Mouse (Mus musculus) kidney, postnatal 0 days (tissue): ENCODE measurements around the gene Nkpd1. TPM values are rescaled to one million over a fixed set of nuclear protein-coding genes. Genes with fewer than 3 reads are reported as not detected.

Source experiments
- ATAC-seq: fragments of 200-750 bp; cut with Nextera tagmentation; replicated peaks from 2 replicates; pipeline ENCODE4 v1.8.0; 2017; ENCODE audit warnings: low read depth, moderate number of reproducible peaks, moderate TSS enrichment, moderate library complexity; ENCODE audit not compliant: low FRiP score
- DNase-seq: peaks from one replicate; pipeline ENCODE4 v3.0.0-alpha.2; 2016; ENCODE audit warnings: low spot score
- H3K27ac ChIP-seq: fragments of 300-500 bp; sonication (generic); 2 replicates; pipeline ENCODE4 v1.5.1; 2014; ENCODE audit warnings: mild to moderate bottlenecking
- H3K27me3 ChIP-seq: fragments of 300-500 bp; sonication (generic); 2 replicates; pipeline ENCODE4 v1.6.1; 2014; ENCODE audit warnings: low read length, mixed read lengths; ENCODE audit not compliant: insufficient read depth
- H3K36me3 ChIP-seq: fragments of 300-500 bp; sonication (generic); 2 replicates; pipeline ENCODE4 v1.6.1; 2014; ENCODE audit warnings: low read length, mixed read lengths; ENCODE audit not compliant: insufficient read depth
- H3K4me1 ChIP-seq: fragments of 300-500 bp; sonication (generic); replicated peaks from 2 replicates; pipeline ENCODE4 v1.6.1; 2014; ENCODE audit warnings: antibody characterized with exemption, low read length, mixed read lengths; ENCODE audit not compliant: insufficient read depth
- H3K4me2 ChIP-seq: fragments of 300-500 bp; sonication (generic); 2 replicates; pipeline ENCODE4 v1.6.1; 2014; ENCODE audit warnings: mild to moderate bottlenecking, low read length, moderate library complexity, mixed read lengths
- H3K4me3 ChIP-seq: fragments of 300-500 bp; sonication (generic); replicated peaks from 2 replicates; pipeline ENCODE4 v1.5.1; 2014; ENCODE audit warnings: low read depth, low read length
- H3K9ac ChIP-seq: fragments of 300-500 bp; sonication (generic); 2 replicates; pipeline ENCODE4 v1.6.1; 2014; ENCODE audit warnings: low read depth, low read length
- H3K9me3 ChIP-seq: fragments of 300-500 bp; sonication (generic); replicated peaks from 2 replicates; pipeline ENCODE4 v1.6.1; 2016; ENCODE audit warnings: low read length, inconsistent platforms, mixed read lengths
- CTCF ChIP-seq: IDR thresholded peaks from 2 replicates; pipeline ENCODE4 v1.5.1; 2016; ENCODE audit warnings: antibody characterized with exemption, low read depth, mild to moderate bottlenecking, moderate library complexity
- WGBS: fragments of 180-500 bp; shearing (Covaris S2); extraction: QIAGEN DNeasy Blood & Tissue Kit; methylation state at CpG from one replicate; pipeline ENCODE4 v1.1.7; 2014; 5-methylcytosine and 5-hydroxymethylcytosine counted together
- polyA plus RNA-seq: library from polyadenylated mRNA; unstranded; fragments of >200 nt; fragmentation: Nextera tagmentation; extraction: Ambion mirVana; gene quantifications from 2 replicates; pipeline ENCODE4 v1.2.1, GENCODE M21; 2015

The Nkpd1 gene
- polyA plus RNA-seq, 1 experiment from 2014 or later = not detected

DNA sequence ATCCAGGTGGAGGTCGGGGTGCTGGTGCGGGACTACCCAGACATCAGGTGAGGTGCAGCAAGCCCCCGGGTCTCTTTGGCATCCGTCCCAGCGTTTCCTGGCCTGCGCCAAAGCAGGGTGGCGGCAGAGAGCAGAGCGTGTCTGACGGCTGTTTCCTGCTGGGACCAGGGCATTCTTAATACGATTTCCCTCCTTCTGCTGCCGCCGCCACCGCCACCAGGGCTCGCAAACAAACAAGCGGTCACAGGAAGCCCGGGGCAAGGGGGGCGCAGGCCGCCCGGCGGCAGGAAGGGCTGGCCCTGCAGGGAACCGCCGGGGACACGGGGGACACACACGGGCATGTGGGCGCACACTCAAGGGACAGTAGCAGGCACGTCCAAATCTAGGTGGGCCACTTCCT, 25.9 kb upstream of the Nkpd1 start:
- Histone ChIP-seq H3K27ac (0 out of 2 replicates have a peak overlapping the region, but pooled peaks have one; percentile 32), H3K4me2 (peak overlapping the region; percentile 45), H3K36me3 (no peaks in the 10 kb centered on the region), H3K9me3 (no peaks in the 10 kb centered on the region), H3K27me3 (peaks cover 17% of the 10 kb centered on the region), H3K9ac (no peak overlapping the region; the same call in 1 of the 2 replicates), H3K4me1 (no peaks in the 10 kb centered on the region; the same call in none of the 2 replicates), H3K4me3 (peak overlapping the region; percentile 19; the same call in 1 of the 2 replicates)
- 2% methylated on average over 25 of the region's 26 CpGs for WGBS
- ATAC-seq (no peak), DNase-seq (peak; percentile 70)
- peak; percentile 53; the same call in 1 of the 2 replicates for TF ChIP-seq CTCF

DNA sequence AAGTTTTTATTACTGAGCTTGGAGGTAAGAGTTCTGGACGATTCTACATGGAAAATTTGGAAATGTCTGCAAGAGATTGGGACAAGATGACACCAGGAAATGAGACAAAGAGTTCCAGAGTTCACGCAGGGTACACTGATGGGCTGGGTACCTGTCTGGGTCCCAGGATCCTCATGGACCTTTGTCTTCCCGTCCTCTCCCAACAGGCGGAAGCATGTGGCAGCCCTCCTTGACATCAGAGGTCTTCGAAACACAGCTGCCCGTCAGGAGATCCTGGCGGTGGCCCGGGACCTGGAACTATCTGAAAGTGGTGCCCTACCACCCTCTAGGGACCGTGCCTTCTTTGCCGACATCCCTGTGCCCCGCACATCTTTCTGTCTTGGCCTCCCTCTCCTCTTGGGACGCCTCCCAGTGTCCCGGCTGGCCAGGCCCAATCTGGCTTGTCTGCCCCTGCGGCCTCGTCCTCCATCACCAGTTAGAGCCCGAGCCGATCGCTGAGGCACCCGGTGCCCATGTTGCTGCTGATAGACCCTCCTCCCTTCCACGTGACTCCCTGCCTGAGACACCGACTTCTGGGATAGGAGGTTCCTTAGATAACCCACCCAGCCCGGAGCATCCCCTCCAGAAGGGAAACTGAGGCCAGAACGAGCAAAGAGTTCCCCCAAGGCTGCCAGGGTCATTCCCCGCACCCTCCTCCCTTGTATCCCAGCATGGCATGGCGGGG, 22.7 kb upstream of the Nkpd1 start:
- Histone ChIP-seq H3K36me3 (no peaks in the 10 kb centered on the region), H3K27me3 (peaks cover 3% of the 10 kb centered on the region; the same call in 1 of the 2 replicates), H3K9me3 (no peaks in the 10 kb centered on the region), H3K9ac (no peak overlapping the region), H3K4me3 (no peak overlapping the region), H3K27ac (peak overlapping the region; percentile 47; the same call in 1 of the 2 replicates), H3K4me2 (no peak overlapping the region), H3K4me1 (no peaks in the 10 kb centered on the region; the same call in 1 of the 2 replicates)
- 81% methylated on average over 25 of the region's 25 CpGs for WGBS
- TF ChIP-seq CTCF = no peak
- DNase-seq (no peak), ATAC-seq (no peak)

DNA sequence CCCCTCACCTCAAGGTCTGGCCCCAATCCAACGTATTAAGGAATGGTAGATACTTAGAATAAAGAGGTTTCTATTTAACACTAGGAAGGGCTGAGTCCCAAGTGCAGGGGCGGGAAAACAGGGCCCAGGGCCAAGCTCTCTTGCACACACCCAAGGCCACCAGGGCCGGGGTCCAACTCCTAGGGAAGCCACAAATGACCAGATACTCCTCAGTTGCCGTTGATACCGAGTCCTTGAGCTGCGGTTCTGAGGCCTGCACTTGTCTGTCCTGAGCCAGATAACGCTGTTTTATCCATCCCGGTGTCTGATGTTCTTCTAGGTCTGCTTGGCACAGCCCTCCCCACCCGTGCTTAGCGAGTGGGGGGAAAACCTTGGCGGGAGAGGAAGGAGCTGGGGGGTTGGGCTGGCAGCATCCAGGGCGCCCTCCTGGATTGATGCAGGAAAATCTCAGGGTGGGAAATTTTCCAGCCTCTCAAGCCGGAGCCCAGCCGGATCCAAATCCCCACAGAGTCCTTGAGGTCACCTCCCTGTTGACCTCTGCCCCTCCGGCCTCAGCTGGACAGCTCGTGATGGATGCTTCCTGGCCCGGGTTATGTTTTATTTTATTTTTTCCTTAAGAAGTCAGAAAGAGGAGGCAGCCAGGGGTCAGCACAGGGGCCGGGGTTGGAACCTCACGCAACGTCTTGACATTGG, 22.0 kb upstream of the Nkpd1 start:
- 35% methylated on average over 20 of the region's 20 CpGs for WGBS

DNA sequence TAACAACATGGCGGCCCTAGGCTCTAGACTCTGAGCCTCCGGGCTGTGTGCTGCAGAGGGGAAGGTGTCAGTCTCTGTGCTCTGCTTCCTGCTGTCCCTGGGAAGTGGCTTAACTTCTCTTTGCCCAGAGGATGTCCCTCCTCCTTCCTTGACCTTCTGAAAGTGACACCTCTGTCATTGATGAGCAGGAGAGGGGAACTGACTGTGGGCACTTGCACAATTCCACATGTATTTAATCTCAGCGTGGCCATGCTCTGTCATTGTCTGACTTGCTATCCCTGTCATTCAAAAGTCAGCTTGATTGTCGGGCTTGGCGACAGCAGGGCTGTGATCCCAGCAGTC, 21.5 kb upstream of the Nkpd1 start:
- H3K4me1 ChIP-seq = no peaks in the 10 kb centered on the region; the same call in 1 of the 2 replicates
- H3K9me3 ChIP-seq = no peaks in the 10 kb centered on the region
- no peak overlapping the region for H3K27ac ChIP-seq
- no peaks in the 10 kb centered on the region for H3K36me3 ChIP-seq
- no peak overlapping the region for H3K9ac ChIP-seq
- no peaks in the 10 kb centered on the region; the same call in 1 of the 2 replicates for H3K27me3 ChIP-seq
- H3K4me3 ChIP-seq = no peak overlapping the region
- no peak overlapping the region for H3K4me2 ChIP-seq
- ATAC-seq (no peak), DNase-seq (no peak)
- TF ChIP-seq CTCF = no peak
- 58% methylated on average over 5 of the region's 5 CpGs for WGBS

More for the DNA sequence above, 22.0 kb upstream of the Nkpd1 start:
- Histone ChIP-seq H3K4me2 (no peak overlapping the region), H3K9me3 (no peaks in the 10 kb centered on the region), H3K27me3 (peaks cover under 1% of the 10 kb centered on the region; the same call in 1 of the 2 replicates), H3K27ac (0 out of 2 replicates have a peak overlapping the region, but pooled peaks have one; percentile 47), H3K4me1 (no peaks in the 10 kb centered on the region; the same call in 1 of the 2 replicates), H3K9ac (no peak overlapping the region), H3K36me3 (no peaks in the 10 kb centered on the region), H3K4me3 (no peak overlapping the region)
- DNase-seq (no peak), ATAC-seq (peak; percentile 29; the same call in 1 of the 2 replicates)
- TF ChIP-seq CTCF = no peak

DNA sequence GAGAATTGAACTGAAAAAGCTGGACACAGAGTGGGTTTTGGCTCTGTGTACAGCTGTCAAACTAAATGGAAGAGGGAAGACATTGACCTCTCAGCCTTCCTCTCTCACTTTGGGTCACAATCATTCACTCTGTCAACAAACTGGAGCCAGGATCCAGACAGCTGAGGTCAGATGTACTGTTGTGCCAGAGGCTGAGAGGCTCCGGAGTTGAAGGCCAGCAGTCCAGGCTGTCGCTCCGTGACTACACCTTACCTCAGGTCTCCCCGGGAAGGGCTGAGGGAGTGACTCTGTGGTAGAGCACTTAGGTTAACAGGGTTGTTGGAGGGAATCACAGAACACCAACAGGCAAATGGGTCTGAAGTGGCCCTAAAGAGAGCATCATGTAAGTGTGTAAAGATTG, 19.3 kb upstream of the Nkpd1 start:
- H3K36me3 ChIP-seq = no peaks in the 10 kb centered on the region
- H3K27me3 ChIP-seq = no peaks in the 10 kb centered on the region
- H3K4me1 ChIP-seq = no peaks in the 10 kb centered on the region; the same call in 1 of the 2 replicates
- H3K27ac ChIP-seq = no peak overlapping the region
- no peak for TF ChIP-seq CTCF
- H3K4me2 ChIP-seq = no peak overlapping the region
- DNase-seq = no peak
- no peak overlapping the region for H3K9ac ChIP-seq
- WGBS = 40% methylated on average over 4 of the region's 4 CpGs
- H3K9me3 ChIP-seq = no peaks in the 10 kb centered on the region
- no peak overlapping the region for H3K4me3 ChIP-seq
- ATAC-seq = no peak
